Mouse (Mus musculus): ENCODE data around the gene Evi5. TPM values are rescaled to one million over a fixed set of nuclear protein-coding genes. Genes with fewer than 3 reads are reported as not detected.

Gene Evi5
- polyA plus RNA-seq, 1 experiment, result 15.1 TPM

GRCm38 (mm10) chr5:107703207-107703763 lies 171.6 kb downstream of the Evi5 start:
- H3K4me3 ChIP-seq (ENCODE audit: control insufficient read depth, low read depth, low read length), result no peak overlapping the region

GRCm38 (mm10) chr5:107701658-107702057 lies 173.2 kb downstream of the Evi5 start:
- TF ChIP-seq POLR2A (IDR thresholded peaks at IDR 0.05; ENCODE audit: control insufficient read depth, low read depth, low read length) (no peak), CTCF (IDR thresholded peaks at IDR 0.05; ENCODE audit: control insufficient read depth, insufficient read depth, insufficient replicate concordance, low read depth, low read length) (no peak)
- H3K36me3 ChIP-seq (ENCODE audit: control insufficient read depth, insufficient read depth, low read length), result no peaks in the 10 kb centered on the region
- H3K4me1 ChIP-seq (ENCODE audit: control insufficient read depth, insufficient read depth, low read length), result no peaks in the 10 kb centered on the region

More at GRCm38 (mm10) chr5:107703207-107703763, 171.6 kb downstream of the Evi5 start:
- Histone ChIP-seq H3K4me1 (ENCODE audit: control insufficient read depth, insufficient read depth, low read length) (no peaks in the 10 kb centered on the region), H3K27me3 (ENCODE audit: control insufficient read depth, insufficient read depth, low read length) (no peaks in the 10 kb centered on the region), H3K36me3 (ENCODE audit: control insufficient read depth, insufficient read depth, low read length) (no peaks in the 10 kb centered on the region), H3K27ac (ENCODE audit: control insufficient read depth, insufficient read depth, low read depth, low read length) (no peak overlapping the region)
- TF ChIP-seq CTCF (IDR thresholded peaks at IDR 0.05; ENCODE audit: control insufficient read depth, insufficient read depth, insufficient replicate concordance, low read depth, low read length) (no peak), POLR2A (IDR thresholded peaks at IDR 0.05; ENCODE audit: control insufficient read depth, low read depth, low read length) (no peak)

DNA sequence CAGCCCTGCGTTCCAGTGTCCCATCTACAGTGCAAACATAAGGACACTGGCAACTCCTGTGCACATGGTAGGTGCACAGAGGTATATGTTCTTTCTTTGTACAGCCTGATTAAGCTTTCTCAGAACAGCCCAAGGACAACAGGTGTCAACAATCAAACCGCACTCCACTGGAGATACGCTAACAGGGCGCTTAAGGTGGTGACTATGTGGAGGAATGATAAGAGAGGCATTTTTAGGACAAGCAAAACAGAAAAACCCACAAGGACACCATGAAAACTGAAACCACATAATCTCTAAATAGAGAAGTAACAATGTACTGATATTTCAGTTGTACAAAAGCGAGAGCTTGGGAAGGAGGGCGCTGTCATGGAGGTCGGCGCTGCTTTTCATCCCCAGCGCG lies 174.0 kb downstream of the Evi5 start:
- H3K4me1 ChIP-seq (ENCODE audit: control insufficient read depth, insufficient read depth, low read length), result no peaks in the 10 kb centered on the region
- H3K36me3 ChIP-seq (ENCODE audit: control insufficient read depth, insufficient read depth, low read length), result no peaks in the 10 kb centered on the region
- no peak overlapping the region for H3K27ac ChIP-seq (ENCODE audit: control insufficient read depth, insufficient read depth, low read depth, low read length)
- TF ChIP-seq POLR2A (IDR thresholded peaks at IDR 0.05; ENCODE audit: control insufficient read depth, low read depth, low read length) (no peak), CTCF (IDR thresholded peaks at IDR 0.05; ENCODE audit: control insufficient read depth, insufficient read depth, insufficient replicate concordance, low read depth, low read length) (no peak)
- H3K4me3 ChIP-seq (ENCODE audit: control insufficient read depth, low read depth, low read length), result no peak overlapping the region
- no peaks in the 10 kb centered on the region for H3K27me3 ChIP-seq (ENCODE audit: control insufficient read depth, insufficient read depth, low read length)

More at GRCm38 (mm10) chr5:107701658-107702057, 173.2 kb downstream of the Evi5 start:
- H3K27me3 ChIP-seq (ENCODE audit: control insufficient read depth, insufficient read depth, low read length), result no peaks in the 10 kb centered on the region
- no peak overlapping the region for H3K27ac ChIP-seq (ENCODE audit: control insufficient read depth, insufficient read depth, low read depth, low read length)
- H3K4me3 ChIP-seq (ENCODE audit: control insufficient read depth, low read depth, low read length), result no peak overlapping the region

GRCm38 (mm10) chr5:107698888-107699287 lies 176.0 kb downstream of the Evi5 start:
- H3K27ac ChIP-seq (ENCODE audit: control insufficient read depth, insufficient read depth, low read depth, low read length), result no peak overlapping the region
- no peaks in the 10 kb centered on the region for H3K27me3 ChIP-seq (ENCODE audit: control insufficient read depth, insufficient read depth, low read length)
- H3K4me3 ChIP-seq (ENCODE audit: control insufficient read depth, low read depth, low read length), result no peak overlapping the region
- no peaks in the 10 kb centered on the region for H3K4me1 ChIP-seq (ENCODE audit: control insufficient read depth, insufficient read depth, low read length)
- no peaks in the 10 kb centered on the region for H3K36me3 ChIP-seq (ENCODE audit: control insufficient read depth, insufficient read depth, low read length)
- TF ChIP-seq CTCF (IDR thresholded peaks at IDR 0.05; ENCODE audit: control insufficient read depth, insufficient read depth, insufficient replicate concordance, low read depth, low read length), result no peak

DNA sequence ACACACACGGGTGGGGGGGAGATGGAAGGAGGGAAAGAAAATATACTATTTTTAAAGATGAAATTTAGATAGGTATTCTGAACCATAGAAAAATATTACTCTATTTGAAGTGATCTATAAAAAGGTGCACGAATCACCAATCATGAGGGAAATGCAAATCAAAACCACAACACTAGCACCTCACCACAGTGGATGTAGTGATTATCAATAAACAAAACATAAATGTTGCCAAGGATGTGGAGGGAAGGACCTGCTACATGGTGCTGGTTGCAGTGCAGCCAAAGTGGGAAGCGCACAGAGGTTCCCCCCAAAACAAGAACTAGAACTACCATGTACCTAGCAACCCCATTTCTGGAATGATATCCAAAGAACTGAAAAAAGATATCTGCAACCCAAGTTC lies 179.9 kb downstream of the Evi5 start:
- Histone ChIP-seq H3K27ac (ENCODE audit: control insufficient read depth, insufficient read depth, low read depth, low read length) (no peak overlapping the region), H3K36me3 (ENCODE audit: control insufficient read depth, insufficient read depth, low read length) (no peaks in the 10 kb centered on the region), H3K4me1 (ENCODE audit: control insufficient read depth, insufficient read depth, low read length) (no peaks in the 10 kb centered on the region), H3K4me3 (ENCODE audit: control insufficient read depth, low read depth, low read length) (no peak overlapping the region), H3K27me3 (ENCODE audit: control insufficient read depth, insufficient read depth, low read length) (no peaks in the 10 kb centered on the region)
- TF ChIP-seq POLR2A (IDR thresholded peaks at IDR 0.05; ENCODE audit: control insufficient read depth, low read depth, low read length) (no peak), CTCF (IDR thresholded peaks at IDR 0.05; ENCODE audit: control insufficient read depth, insufficient read depth, insufficient replicate concordance, low read depth, low read length) (no peak)

Other genes starting within 250 kb of the Evi5 start
- 1.3 and 1.8 TPM in 2 replicates for gene Gfi1, start 149.1 kb downstream of the Evi5 start, polyA plus RNA-seq (2012; rRNA removed)
- 277 and 282 TPM in 2 replicates for gene Ube2d2b, start 45.0 kb downstream of the Evi5 start, polyA plus RNA-seq (2012; rRNA removed)
- 20.7 and 20.9 TPM in 2 replicates for gene Rpl5, start 25.4 kb upstream of the Evi5 start, polyA plus RNA-seq (2012; rRNA removed)
- 1.6 and 2.3 TPM in 2 replicates for gene Fam69a, start 112.0 kb upstream of the Evi5 start, polyA plus RNA-seq (2012; rRNA removed)
- 27.8 and 39.7 TPM in 2 replicates for gene Mtf2, start 190.6 kb upstream of the Evi5 start, polyA plus RNA-seq (2012; rRNA removed)